Mouse (Mus musculus): ENCODE measurements around the gene Fam124b. TPM values are rescaled to one million over a fixed set of nuclear protein-coding genes. Genes with fewer than 3 reads are reported as not detected.

Gene Fam124b
- 1.3 and 2.4 TPM in 2 replicates for total RNA-seq (2021)
- long read RNA-seq, experiment 1 = 0 reads
- long read RNA-seq, experiment 2 = 0 reads

DNA sequence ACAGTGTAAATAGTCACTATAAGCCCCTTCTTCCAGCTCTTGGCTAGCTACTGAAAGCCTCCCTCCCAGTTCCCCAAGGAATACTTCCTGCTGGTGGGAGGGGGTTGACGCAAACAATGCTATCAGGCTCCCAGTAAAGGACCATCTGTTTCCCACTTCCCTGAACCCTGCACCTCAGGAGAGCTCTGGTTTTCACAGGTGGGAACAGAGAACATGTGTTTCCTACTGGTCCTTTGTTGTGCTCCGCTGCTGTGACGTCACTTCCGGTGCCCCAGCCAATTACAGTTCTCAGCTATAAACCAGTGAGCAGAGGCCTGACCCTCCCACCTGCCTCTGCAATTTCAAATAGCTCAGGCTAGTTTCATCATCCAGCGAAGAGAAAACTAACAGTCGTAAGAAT lies at the start of gene Fam124b:
Gene Fam124b (minus strand): TSS at position 206 of the 400 bp plus-strand sequence.
- DNase-seq = peak; percentile 36

DNA sequence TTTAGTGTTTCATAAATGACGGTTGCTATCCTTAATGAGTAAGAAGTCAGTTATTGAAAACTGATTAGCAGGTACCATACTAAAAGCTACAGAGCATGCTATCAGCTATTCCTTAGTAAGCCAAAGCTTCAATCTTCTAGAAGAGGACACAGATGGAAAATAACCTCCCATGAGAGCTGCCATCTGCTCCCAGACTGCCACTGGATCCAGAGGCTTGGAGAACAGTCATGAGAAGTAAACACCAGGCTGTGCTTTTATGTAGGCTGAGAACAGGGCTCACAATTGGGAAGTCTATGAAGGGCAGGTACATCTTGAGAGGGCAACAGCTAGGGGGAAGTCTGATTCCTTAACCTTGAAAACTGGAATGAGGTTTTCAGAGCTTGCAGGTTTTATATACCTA lies 42.2 kb upstream of the Fam124b start:
- DNase-seq = no peak

DNA sequence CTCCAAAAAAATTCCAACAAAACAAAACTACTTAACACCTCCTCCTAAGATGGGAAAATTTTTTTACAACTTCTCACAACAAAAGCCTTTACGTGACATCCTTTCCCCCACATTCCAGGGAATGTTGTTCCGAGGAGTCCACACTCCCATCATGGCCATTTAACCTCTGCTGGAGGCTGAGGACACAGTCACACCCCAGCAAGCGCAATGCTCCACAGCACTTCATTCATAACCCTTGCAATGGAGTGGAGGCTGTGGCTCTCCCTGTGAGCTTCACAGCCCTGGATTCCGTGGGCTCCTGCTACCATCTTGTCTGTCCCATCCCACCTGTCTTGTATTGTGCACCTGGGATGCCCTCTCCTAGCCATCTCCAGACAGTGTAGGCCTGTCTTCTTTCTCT lies 40.4 kb upstream of the Fam124b start:
- DNase-seq = no peak

DNA sequence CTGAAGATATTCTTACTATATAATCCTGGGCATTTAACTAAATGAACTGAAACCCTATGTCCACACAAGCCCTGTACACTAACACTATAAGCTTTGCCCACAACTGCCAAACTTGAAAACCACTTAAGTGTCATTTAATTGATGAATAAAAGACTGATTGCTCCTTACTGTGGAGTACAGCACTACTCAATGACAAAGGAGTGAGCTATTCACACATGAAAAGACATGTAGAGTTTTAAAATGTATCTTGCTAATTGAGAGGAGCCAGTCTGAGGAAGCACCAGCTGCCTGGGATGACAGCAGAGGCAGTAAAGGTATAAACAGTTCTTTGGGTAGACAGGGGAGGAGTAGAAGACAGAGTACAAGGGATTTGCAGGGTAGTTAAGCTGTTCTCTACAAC lies 35.0 kb upstream of the Fam124b start:
- DNase-seq = no peak

DNA sequence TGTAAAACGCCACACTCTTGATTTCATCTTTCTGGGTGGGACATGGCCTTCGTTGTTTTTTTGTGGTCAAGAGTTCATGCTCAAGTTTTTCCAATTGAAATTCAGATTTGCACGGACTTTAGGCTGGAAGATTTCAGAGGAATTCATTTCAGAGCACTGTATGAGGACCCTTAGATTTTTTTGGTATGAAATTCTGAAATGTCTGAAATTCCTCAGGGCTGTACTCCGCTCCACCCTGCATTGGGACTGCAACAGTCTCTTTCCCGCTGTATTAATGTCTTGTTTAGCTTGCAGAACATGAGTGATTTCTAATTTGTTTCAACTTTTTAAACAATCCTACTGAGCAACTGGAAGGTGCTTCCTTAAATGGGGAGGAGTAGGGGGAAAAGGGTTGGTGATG lies 32.0 kb upstream of the Fam124b start:
- DNase-seq = no peak

DNA sequence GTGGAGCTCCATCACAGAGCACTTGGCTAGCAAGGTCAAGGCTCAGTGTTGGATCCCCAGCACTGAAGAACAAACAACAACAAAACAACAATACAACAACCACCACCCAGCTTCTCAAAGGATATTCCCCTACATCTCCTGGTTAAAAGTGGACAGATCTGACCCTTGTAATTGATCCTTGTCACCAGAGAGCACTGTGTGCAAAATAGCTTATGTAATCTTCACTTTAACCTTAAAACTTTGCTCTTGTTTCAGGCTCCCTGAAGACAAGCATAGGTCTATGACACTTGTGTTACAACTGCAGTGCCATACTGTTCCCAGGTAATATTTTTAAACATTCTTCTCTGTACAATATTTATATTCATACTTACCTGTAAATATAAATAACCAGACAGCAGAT lies 28.9 kb upstream of the Fam124b start:
- no peak for DNase-seq

DNA sequence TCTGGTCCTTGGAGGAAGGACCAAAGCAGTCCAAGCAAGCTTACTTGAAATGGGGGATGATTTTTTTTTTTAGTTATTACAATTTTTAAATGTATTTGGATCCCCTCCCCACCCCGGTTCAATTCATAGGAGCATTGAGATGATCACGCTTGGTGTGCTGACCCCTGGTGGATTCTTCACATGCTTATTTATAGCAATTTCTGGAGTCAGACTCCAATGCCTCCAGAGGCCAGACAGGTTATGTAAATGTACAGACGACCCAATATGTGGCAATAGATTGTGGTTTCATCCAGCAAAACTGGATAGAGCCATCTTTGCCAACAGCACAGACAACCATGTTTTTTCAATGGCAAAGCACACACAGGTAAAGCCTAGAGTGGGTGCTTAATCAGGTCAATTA lies 25.9 kb upstream of the Fam124b start:
- no peak for DNase-seq

DNA sequence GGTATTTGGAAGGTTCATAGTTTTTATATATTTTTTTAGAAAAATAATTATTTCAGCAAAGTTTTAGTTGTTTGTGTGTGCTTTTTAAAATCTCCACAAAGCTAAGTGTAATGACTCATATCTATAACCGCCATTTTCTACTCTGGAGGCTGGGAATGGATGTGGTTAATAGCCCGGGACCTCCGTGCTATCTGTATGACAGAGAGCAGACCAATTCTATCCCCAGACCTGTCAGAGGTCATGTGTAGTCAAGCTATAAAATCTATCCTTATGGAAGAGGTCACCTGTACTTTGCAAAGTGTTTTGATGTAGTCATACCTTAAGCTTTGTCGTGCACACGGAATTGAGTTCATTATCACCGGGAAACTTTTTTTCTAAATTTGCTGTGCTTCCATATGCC lies 23.3 kb upstream of the Fam124b start:
- DNase-seq = no peak

DNA sequence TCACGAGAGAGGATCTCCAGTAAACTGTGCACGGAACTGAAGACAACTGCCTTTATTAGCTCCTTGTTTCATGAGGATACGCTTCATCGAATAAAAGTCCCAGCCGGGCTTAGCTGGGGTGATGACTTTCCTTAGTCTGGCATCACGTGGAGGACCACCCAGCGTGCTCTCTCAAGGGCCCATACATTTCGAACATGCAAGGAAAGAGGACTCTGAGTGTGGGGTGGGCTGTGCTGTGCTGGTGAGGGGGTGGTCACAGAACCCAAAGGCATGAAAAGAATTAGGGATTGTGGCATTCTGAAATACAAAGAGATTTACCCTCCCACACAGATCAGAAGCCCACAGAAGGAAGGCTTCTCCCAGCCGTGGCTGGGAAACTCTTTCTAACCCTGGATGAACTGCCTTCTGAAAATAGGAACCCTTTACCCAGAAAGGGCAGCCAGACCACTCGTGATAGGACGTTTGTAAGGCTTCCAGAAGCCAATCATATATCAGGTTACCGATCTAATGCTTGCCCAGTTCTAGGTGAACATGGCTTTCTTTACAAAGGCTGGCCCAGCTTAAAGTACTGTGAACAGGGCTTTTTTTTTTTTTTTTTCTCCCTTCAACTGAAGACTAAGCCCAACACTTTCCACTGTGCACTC lies 21.9 kb upstream of the Fam124b start:
- DNase-seq = no peak

DNA sequence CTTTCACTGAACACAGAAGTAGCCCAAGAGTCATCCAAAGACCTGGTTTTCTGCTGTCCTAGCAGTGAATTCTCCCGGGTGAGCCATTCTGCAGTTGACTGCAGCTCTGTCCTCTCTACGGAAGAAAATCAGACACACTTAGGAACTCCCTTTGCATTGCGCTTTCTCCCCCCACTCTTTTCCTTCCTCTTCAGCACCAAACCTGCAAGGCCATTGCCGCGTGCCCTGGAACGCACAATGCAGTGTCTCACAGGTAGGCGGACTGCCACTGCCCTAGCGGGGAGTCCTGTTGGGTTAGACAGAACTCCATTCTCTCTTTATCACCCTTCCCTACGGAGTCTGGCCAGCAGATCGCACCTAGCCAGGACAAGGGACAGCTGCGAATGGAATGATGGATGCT lies 21.2 kb upstream of the Fam124b start:
- no peak for DNase-seq

DNA sequence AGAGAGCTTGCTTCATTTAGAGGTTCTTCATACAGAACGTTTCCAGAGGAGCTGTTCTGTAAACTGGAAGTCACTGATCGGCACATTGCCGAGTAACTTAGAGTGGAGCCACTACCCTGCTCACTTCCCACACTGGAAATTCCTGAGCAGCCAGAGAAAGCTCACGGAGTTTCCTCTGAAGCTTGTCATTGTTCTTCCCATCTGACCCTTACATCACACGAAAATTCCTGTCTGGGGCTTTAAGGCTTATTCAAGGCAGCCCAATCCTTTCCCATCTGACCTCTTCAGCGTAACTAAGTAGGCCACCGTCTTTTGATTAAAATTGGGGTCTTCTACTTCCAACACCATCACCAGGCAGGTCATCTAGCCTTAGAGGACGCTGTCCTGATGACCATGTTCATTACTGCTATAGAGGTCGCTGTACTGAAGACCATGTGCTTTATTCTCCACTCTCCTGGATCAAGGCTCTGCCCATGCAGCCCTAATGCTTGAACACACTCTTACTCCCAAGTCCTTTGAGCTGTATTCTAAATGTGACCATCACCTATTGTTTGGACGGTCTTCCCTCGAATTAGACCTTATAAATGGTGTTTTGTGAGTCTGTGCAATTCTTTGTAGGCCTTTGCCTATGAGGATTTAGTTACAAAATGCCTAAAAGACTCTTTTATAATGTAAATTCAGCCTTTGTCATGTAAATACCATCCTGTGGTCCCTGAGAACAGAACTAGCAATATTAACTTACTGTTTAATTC lies 18.9 kb upstream of the Fam124b start:
- DNase-seq = no peak

DNA sequence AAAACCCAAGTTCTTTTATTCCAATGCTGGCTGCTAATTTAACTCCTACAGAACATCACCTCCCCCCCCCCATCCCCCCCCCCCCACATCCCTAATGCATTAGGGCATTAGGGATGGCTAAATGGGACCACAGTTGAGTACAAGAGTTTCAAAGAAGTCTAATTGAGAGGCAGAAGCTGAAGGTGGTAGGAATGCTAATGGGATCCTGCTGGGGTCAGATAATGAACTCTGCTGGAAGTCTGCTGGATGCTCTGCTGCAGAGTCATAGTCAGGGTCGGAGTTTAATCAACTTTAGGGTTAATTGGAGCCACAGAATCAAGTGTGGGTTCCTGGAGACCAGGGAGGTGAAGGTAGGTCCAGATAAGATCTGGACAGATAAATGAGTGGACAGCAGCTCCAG lies 17.9 kb upstream of the Fam124b start:
- no peak for DNase-seq

DNA sequence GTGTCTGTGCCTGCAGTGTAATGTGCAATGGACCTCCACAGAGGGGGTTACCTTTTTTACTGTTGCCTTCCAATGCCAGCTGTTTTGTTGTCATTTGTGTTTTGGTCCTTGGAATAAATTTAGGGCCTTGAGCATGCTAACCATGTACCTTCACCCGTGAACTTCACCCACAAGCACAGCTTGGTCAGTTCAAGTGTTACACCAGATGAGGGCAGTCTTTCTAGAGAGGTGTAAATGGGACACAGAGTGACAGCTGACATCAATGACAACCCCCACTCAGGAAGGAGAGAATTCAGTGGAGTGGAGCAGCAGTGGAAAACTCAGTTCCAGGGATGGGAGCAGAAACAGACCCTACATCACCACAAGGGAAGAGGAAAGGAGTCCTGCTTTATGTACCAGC lies 12.3 kb upstream of the Fam124b start:
- DNase-seq = no peak

DNA sequence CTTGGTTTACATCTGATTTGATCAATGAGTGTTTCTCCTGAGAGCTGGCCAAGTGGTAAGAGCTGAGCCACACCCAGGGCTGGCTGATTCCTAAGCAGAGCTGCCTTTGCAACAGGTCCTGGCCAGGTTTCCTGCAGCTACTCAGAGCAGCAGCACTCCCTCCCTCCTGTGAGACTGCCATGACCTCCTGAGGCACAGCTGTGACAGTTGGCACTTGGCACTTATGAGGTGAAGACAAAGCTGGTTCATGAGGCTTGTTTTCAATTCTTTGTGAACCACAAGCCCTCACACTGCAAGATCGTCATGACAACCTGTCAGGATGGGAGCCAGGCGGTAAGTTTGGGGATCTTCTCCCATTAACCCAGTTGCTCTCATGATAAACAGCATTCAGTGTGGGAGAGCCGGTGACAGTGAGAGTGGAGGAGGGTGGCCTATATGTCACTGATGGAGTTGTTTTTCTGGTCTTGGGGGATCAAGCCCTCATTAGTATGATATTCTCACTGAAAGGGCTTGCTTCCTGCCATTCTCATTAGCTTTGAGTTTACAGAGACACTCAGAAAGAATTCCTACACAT lies 6.7 kb upstream of the Fam124b start:
- DNase-seq = peak; percentile 25

DNA sequence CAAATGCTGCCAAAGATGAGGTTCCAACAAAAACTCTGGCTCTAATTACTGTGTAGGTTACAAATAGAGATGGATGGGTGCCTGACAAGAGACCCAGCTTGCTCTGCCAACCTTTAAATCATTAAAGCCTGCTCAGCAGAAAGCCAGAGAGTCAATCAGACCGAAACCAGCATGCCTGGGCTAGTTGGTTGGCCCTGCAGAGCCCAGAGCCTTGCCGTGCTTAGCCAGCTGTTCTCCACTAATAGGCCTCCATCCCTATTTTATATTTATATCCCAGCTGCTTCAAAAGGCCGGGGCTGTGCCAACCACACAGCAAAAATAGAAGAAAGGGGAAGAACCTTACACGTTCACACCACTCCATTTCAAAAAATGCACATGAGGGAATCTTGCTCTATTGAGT lies 2.9 kb upstream of the Fam124b start:
- no peak for DNase-seq

DNA sequence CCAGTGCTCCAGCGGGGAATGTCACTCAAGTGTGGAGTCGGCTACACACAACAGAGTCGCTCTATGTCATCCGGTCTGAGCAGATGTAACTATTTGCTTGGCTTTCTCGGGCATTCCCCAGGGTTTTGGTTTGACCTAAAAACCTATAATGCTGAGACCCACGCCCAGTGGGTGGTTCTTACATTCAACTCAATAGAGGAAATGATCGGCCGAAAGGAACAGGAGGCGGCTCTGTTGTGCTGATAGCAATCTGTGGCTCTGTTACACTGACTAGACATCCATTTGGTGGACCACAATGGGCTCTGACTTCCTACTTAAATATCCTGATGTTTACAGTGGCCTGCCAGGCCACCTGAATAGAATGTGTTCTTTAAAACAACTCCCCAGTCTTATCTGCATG lies 4.4 kb downstream of the Fam124b start:
- DNase-seq = peak; percentile 17

DNA sequence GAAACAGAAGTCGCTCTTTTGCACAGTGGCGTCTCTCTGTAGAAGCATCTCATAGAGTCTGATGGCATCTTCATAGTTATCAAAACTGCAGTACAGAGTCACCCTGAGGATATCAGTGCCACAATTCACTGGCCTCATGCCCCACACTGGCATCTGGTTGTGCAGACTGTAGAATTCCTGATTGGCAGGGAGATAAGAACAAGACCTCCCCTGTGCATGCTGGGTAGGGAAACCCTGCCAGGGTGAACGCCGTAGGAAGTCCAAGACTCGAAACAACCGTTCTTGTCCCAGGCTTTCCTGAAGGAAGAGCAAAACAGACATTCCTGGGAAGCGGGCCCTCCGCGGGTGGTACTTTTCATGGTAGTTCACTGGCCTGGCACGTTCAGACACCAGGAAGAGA lies 5.1 kb downstream of the Fam124b start:
- no peak for DNase-seq

DNA sequence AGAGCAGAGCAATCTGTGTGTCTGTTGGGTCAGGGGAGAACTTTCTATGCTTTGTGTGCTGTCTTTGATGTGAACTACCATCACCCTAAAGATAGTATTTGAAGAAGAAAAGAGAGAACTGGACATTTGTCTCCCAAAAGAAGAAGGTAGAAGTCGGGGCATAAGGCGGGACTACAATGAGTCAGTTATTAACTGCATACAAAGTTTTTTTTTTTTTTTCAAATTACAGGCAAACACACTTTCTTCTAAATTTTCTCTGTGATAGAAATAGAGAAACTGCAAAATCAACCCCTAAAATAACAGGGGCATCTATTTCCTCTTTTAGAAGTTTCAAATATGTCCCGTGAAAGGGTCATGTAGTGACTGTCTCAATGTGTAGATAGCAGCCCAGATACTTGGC lies 16.0 kb downstream of the Fam124b start:
- DNase-seq = no peak

DNA sequence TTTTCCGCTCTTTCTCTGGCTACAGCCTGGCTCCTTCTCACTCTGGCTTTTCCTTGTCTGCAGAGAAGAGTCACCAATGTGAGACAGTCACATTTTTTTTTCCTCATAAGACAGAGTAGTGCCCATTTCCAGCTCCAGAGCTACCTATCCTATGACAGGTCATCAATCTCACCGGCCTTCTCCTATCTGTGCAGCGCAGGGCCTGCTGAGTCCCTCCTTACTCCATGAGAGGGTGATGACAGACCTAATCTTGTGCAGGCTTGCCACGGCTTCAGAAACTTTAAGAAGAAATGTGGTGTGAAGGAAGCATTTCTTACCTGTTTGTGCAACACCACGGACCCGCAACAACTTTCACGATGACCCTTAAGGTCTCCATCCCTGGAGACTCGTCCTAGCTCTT lies 25.4 kb downstream of the Fam124b start:
- DNase-seq = no peak

DNA sequence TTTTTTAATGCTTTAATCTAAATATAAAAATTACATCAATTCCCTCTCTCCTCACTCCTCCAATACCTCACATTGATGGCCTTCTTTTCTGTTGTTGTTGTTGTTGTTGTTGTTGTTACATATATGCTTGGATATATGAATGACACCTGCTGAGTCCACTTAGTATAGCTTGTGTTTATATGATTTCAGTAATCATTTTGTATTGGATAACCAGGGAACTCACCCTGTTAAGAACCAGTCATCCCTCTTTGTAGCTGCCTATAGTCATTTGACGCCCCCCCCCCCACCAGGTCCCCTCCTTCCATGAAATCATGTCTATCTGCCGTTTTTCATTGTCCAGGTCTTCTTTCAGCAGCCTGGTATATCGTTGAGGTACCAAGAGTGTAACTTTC lies 36.9 kb downstream of the Fam124b start:
- no peak for DNase-seq

DNA sequence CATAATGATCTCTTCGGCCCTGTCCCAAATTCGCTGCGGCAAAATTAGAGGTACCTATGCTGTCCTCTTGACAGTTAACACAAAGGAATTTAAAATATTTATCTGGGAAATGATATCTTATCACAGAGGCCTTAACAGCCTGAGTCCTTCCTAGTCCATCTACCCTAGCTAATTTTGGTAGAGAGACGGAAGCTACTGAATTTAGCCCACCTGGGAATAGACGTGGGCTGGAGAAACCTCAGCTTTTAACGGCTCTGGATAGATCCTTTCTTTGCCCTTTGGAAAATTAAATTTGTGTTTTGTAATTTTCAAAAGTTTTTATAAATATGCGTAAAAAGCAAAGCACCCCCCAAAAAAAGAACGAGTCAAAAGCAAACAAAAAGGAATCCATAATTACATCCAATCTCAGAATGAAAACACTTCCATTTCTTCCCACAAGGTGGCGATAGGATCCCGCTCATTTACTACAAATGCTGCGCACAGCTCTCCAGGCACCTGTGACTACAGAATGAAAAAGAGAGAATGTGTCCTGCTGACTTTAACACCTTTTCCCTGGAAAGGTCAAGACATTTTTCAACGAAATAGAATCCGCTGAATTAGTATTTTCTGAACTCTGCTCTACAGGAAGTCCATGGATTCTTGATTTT lies 37.4 kb downstream of the Fam124b start:
- peak; percentile 65 for DNase-seq

DNA sequence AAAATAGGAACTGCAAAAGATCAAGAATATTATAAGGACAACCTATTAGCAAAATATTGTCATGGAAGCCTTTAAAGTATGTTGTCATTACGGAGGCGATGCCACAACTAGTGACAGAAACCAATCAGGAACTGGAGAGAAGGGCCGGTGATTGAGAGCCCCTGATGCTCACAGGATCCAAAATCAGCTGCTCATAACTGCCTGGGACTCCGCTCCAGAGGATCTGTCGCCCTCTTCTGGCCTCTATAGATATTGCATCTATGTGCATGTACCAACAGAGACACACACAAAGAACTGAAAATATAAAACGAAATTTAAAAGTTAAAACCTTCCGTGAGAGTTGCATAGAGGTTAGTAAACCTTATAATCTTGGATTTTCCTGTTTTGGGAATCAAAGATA lies 38.1 kb downstream of the Fam124b start:
- peak; percentile 18 for DNase-seq

DNA sequence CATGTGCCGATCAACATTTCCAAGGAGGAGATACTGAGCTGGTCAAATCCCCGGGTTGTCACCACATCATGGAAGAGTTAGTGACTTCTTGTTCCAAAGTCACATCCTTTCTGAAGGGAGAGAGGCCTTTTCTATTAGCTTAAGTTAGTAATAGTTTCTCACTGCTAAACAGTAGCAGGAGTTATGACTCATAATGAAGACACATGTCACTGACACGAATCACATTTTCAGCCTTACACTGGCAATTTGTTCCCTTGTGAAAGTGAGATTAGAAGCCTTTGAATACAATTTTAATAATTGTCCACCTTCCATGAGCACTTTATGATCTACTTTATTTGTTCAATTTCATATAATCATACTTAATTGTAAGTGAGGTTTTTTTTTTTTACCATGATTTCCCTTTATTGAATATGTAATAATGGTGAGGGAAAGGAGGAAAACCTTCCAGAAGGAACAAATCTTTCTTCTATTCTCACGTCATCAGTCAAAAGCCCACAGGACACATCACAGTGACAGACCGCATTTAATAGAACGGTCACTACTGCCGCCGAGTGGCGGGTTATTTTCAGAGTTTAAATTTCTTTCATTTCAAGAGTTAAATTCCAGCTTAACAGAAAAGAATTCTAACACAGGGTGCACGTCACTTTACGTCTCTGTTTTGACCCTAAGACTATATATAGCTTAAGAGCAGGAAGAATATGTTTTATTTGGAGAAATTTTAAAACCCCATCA lies 40.5 kb downstream of the Fam124b start:
- no peak for DNase-seq
